Mouse (Mus musculus): ENCODE results near the gene Sugp2. TPM values are rescaled to one million over a fixed set of nuclear protein-coding genes. Genes with fewer than 3 reads are reported as not detected.
A peak's percentile ranks its signal among the peaks of the same experiment; 100 is the strongest.
"Not testable (repeated sequence)": the region's sequence is repeated elsewhere in the genome, so short reads cannot be mapped to it uniquely, and the experiment has no call there.

The Sugp2 gene
- polyA plus RNA-seq, 1 experiment from 2014 or later: 4.7 TPM

DNA sequence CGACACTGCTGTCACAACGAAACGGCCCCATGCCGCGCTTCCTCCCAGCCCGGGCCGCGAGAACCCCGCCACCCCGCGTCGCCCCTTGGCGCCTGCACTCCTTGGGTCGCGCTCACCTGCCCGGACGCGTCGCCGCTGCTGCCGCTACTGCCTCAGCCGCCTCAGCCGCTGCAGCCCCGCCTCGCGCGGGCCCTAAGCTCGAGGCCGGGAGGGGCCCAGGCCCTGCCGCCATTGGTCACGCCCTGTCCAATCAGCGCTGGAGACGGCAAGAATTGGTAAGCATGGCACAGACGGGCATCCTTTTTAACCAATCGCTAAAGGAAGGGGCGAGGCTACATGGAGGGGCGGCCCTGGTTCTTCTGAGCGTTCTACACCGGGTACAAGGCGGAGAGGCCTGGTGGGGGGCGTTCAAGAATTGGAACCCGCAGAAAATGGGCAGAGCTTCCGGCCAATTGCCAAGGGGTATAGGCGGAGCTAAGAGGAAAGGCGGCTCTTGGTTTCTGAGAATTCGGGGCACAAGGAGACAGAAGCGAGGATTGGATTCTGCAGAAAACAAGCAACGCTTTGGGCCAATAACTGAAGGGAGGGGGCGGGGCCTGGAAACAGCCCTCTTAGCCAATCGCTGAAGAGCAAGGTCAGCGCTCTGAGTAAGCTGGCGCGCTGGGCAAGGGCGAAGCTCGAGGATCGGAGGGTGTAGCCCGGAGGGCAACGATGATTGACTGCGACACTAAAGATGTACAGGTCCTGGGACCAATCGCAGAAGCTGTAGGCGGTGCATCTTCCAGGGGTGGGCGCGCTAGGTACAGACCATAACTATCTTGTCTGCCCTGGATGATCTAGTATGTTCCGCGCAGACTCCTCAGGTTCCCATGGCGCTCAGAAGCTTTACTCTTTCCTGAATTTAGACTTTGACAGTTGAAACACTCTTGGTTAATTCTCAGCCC is 21.6 kb upstream of the Sugp2 start, which contains the start of gene Slc25a42:
Gene Slc25a42 (minus strand): TSS at position 194 of the 944 bp plus-strand sequence.
- Histone ChIP-seq H3K79me2 (ENCODE audit: inconsistent target) (no peaks in the 10 kb centered on the region), H3K4me3 (ENCODE audit: inconsistent target) (peak within 1 kb of the TSS; percentile 39), H3K36me3 (ENCODE audit: inconsistent target) (no peaks in the 10 kb centered on the region), H3K27ac (peak within 1 kb of the TSS; percentile 24)
- WGBS (ENCODE audit: missing documents): under 1% methylated on average over 65 of the region's 66 CpGs

DNA sequence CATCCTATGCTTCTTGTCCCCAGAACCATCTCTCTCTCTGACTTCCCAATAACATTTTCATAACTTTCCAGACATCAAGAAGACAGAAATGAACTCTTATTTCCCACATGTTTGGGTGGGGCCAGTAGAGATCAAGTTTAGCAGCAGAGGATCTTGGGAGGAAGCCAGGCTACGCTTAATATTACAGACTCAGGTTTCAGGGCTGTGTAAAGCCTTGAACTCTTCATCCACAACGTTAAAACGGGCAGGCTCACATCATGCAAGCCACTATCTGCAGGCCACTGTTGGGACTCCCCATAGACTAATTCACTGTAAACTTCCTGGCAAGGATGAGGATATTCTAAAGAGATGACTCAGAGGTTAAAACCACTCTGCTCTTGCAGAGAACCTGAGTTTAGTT is 19.6 kb upstream of the Sugp2 start:
- H3K4me3 ChIP-seq (ENCODE audit: inconsistent target): no peak overlapping the region
- WGBS (ENCODE audit: missing documents): 85% methylated on average over 3 of the region's 3 CpGs
- H3K79me2 ChIP-seq (ENCODE audit: inconsistent target): no peaks in the 10 kb centered on the region
- H3K27ac ChIP-seq: no peak overlapping the region
- H3K36me3 ChIP-seq (ENCODE audit: inconsistent target): no peaks in the 10 kb centered on the region

DNA sequence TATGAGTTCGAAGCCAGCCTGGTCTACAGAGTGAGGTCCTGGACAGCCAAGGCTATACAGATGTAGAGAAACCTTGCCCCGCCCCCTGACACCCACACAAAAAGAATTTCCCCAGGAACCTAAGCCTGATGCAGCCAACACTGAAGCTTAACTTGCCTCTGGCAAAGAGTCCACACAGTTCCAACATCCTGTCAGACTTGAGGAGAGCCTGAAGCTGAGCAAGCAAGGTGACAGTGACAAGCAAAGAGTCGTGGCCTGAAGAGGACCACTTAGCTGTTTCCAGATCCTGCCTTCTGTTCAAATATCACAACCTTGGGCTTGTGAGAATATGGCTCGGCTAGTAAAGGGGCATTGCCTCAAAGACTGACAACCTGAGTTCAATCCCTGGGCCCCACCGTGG is 18.9 kb upstream of the Sugp2 start:
- H3K36me3 ChIP-seq (ENCODE audit: inconsistent target): no peaks in the 10 kb centered on the region
- WGBS (ENCODE audit: missing documents): 85% methylated on average over 5 of the region's 5 CpGs

DNA sequence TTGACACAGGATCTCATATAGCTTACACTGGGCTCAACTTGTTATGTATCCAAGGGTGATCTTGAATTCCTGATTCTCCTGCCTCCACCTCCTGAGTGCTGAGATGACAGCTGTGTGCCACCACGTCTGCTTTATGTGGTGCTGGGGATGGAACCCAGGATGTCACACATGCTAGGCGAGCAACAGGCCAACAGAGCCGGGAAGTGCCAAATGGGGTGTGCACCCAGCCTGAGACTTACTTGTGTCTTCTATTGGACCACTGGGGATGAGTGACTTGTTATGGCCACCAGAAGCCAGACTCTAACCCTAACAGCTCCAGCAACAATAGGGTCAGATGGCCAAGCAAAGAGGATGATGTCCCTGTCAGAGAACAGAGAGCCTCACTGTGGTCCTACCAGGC is 17.9 kb upstream of the Sugp2 start:
- not testable (repeated sequence) for H3K27ac ChIP-seq; H3K36me3 ChIP-seq (ENCODE audit: inconsistent target); H3K79me2 ChIP-seq (ENCODE audit: inconsistent target); H3K4me3 ChIP-seq (ENCODE audit: inconsistent target)
- 92% methylated on average over 2 of the region's 3 CpGs for WGBS (ENCODE audit: missing documents)

More for the DNA sequence above, 18.9 kb upstream of the Sugp2 start:
- no peaks in the 10 kb centered on the region for H3K79me2 ChIP-seq (ENCODE audit: inconsistent target)
- no peak overlapping the region for H3K4me3 ChIP-seq (ENCODE audit: inconsistent target)
- H3K27ac ChIP-seq: no peak overlapping the region

DNA sequence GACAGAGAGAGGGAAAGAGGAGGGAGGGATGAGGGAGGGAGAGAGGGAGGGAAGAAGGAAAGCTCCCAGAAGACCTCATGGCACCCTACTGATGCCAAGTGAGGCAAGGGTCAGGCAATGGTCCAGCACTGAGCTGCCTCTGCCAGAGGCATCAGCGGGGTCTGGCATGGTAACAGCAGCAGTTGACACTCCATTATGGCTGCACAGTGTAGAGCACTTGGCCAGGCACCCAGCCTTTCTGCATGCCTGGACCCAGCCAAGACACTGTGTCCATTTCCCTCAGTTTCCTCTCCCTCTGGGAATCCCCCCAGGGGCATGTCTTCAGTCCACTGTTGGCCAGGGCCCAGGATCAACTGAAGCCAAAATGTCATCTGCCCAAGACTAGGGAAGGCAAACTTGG is 17.5 kb upstream of the Sugp2 start:
- Histone ChIP-seq H3K27ac (no peak overlapping the region), H3K79me2 (ENCODE audit: inconsistent target) (no peaks in the 10 kb centered on the region), H3K36me3 (ENCODE audit: inconsistent target) (no peaks in the 10 kb centered on the region), H3K4me3 (ENCODE audit: inconsistent target) (no peak overlapping the region)
- 73% methylated on average over 1 of the region's 1 CpGs for WGBS (ENCODE audit: missing documents)

DNA sequence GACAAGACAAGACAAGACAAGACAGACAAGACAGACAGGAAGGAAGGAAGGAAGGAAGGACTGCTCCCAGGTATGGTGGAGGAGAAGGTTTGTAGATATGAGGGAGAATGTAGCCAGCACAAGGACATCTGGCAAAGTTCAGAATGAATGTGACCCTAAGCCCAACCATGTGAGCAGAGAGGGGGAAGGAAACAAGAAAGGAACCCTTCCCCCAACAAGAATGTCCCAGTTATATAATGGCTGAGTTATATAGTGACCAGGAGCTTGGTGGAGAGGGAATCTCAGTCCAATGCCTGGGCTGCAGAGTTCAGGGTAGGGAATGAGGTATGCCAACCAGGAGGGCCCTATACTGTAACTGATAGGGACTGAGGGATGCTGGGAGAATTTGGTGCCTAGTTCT is 16.6 kb upstream of the Sugp2 start:
- H3K4me3 ChIP-seq (ENCODE audit: inconsistent target): no peak overlapping the region
- H3K36me3 ChIP-seq (ENCODE audit: inconsistent target): no peaks in the 10 kb centered on the region
- no peak overlapping the region for H3K27ac ChIP-seq
- H3K79me2 ChIP-seq (ENCODE audit: inconsistent target): no peaks in the 10 kb centered on the region

DNA sequence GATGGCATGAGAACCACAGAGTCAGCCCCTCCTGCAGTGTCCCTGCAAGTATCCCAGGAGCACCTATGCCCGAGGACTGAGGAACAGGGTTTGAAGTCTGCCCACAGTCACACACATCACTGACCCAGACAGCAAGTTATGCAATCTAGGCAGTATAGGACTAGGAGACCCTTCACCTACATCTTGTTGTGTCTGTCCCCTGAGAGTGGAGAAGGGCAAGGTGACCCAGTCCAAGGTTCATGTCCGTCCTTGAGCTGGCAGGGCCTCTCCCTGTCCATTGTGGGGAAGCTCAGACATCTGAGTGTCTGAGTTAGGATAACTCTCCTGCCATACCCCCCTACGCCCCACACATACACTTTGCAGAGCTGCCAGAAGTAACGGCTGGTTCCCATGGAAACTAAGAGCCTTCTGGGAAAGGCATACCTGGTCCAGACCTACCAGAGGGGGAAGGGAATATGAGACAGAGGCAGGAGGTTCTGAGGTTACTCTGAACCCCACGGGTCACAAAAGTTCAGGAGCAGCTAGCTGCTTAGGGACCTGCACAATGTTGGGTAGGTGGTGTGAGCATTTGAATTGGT is 14.8 kb upstream of the Sugp2 start:
- Histone ChIP-seq H3K79me2 (ENCODE audit: inconsistent target) (no peaks in the 10 kb centered on the region), H3K27ac (no peak overlapping the region), H3K4me3 (ENCODE audit: inconsistent target) (no peak overlapping the region), H3K36me3 (ENCODE audit: inconsistent target) (no peaks in the 10 kb centered on the region)
- 80% methylated on average over 5 of the region's 5 CpGs for WGBS (ENCODE audit: missing documents)

DNA sequence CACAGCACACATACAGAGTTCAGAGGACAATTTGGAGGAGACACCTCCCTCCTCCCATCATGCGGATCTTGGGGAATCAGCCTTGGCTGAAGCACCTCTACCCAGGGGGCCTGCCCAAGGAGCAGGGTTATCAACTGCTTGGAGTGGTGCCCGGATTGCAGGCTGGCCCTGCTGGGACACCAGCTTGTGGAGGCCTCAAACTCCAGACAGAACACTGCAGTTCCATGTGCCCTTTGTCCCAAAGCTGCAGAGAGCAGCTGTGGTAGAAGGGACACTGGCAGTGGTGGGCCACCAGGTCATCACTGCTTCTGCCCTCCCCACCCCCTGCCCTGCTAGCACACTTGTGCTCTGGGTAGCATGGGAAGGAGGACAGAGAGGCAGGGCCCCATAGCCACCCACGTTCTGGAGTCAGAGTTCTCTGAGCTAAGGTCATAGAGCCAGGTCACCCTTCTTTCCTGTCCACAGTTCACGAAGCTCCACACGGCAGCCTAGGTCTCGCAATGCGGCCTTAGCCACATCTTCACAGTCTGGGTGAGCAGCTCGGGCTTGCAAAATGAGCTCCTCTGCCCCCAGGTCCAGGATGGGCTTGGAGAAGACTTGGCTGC is 13.7 kb upstream of the Sugp2 start:
- H3K36me3 ChIP-seq (ENCODE audit: inconsistent target): no peaks in the 10 kb centered on the region
- H3K79me2 ChIP-seq (ENCODE audit: inconsistent target): no peaks in the 10 kb centered on the region
- no peak overlapping the region for H3K4me3 ChIP-seq (ENCODE audit: inconsistent target)
- no peak overlapping the region for H3K27ac ChIP-seq
- 93% methylated on average over 8 of the region's 8 CpGs for WGBS (ENCODE audit: missing documents)

DNA sequence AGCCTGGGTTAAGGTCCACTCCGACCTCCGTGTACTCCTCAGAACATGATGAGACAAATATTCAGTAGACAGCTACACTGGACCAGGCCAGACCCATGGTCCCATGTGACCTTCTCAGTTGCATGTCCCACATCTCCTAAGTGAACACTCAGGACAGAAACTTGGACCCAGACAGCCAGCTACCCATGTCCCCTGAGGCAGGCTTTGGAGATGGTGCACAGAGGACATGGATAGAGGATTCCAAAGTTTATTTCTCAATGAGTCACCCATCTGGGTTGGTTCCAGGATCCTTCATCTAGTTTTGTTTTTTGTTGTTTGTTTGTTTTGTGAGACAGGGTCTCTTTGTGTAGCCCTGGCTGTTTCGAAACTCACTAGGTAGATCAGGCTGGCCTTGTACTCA is 13.1 kb upstream of the Sugp2 start:
- 94% methylated on average over 3 of the region's 3 CpGs for WGBS (ENCODE audit: missing documents)
- Histone ChIP-seq H3K36me3 (ENCODE audit: inconsistent target) (no peaks in the 10 kb centered on the region), H3K4me3 (ENCODE audit: inconsistent target) (no peak overlapping the region), H3K27ac (no peak overlapping the region), H3K79me2 (ENCODE audit: inconsistent target) (no peaks in the 10 kb centered on the region)

DNA sequence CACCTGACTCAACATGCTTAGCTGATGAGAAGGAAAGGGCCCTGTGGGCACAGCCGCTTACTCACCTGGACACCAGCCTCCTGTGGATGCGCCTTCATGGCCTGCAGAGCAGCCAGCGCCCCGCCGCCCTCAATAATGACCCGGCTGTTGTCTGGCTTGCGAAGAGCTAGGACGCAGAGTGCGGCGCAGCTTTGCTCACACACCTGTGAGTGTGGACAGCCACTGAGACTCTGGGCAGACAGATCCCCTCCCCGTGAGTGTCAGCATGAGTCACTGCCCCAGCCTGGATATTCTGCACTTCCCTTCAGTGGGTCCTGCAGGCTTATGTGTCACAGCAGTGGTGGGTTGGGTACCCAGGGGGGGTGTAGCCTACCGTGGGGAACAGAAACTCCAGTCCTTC is 12.0 kb upstream of the Sugp2 start:
- H3K36me3 ChIP-seq (ENCODE audit: inconsistent target): no peaks in the 10 kb centered on the region
- 82% methylated on average over 12 of the region's 12 CpGs for WGBS (ENCODE audit: missing documents)
- H3K27ac ChIP-seq: no peak overlapping the region
- no peaks in the 10 kb centered on the region for H3K79me2 ChIP-seq (ENCODE audit: inconsistent target)
- no peak overlapping the region for H3K4me3 ChIP-seq (ENCODE audit: inconsistent target)

DNA sequence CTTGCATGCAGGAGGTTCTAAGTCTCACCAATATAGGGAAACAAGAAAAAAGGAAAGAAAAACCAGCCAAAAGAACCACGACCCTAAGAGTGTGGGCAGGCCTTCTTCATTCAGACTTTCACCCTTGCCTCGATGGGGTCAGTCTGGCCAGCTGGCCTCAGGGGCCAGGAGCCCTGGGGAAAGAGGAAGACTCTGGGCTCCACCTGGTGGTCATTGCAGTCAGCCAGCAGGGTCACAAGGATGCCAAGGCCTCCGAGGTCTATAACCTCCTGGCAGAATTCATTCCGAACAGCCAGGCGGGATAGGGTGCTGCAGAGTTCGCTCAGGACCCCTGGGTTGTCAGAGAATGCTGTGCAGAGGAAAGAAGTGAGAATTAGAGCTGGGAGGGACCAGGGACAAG is 10.7 kb upstream of the Sugp2 start:
- WGBS (ENCODE audit: missing documents): 71% methylated on average over 6 of the region's 6 CpGs
- Histone ChIP-seq H3K79me2 (ENCODE audit: inconsistent target) (no peaks in the 10 kb centered on the region), H3K4me3 (ENCODE audit: inconsistent target) (no peak overlapping the region), H3K27ac (no peak overlapping the region), H3K36me3 (ENCODE audit: inconsistent target) (no peaks in the 10 kb centered on the region)

DNA sequence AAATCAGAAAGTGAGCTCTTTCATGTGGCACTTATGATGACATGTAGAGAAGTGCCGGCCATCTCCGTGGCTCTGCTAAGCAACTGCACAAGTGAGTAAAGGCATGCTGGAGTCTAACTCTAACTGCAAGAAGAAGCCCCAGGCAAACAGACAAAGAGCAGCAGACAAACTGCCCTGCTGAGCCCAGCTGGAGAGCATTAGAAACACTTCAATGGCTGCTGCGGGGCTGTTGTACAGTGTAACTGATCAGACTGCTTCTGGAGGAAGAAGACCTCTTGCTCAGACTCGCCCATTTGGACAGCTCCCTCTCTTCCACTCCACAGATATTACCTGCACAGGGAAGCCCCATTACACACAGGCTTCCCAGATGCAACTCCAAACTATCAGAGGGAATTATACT is 6.0 kb upstream of the Sugp2 start:
- no peak overlapping the region for H3K27ac ChIP-seq
- no peaks in the 10 kb centered on the region for H3K36me3 ChIP-seq (ENCODE audit: inconsistent target)
- no peak overlapping the region for H3K4me3 ChIP-seq (ENCODE audit: inconsistent target)
- WGBS (ENCODE audit: missing documents): 95% methylated on average over 4 of the region's 4 CpGs
- H3K79me2 ChIP-seq (ENCODE audit: inconsistent target): no peaks in the 10 kb centered on the region; the same call in 1 of the 2 replicates

DNA sequence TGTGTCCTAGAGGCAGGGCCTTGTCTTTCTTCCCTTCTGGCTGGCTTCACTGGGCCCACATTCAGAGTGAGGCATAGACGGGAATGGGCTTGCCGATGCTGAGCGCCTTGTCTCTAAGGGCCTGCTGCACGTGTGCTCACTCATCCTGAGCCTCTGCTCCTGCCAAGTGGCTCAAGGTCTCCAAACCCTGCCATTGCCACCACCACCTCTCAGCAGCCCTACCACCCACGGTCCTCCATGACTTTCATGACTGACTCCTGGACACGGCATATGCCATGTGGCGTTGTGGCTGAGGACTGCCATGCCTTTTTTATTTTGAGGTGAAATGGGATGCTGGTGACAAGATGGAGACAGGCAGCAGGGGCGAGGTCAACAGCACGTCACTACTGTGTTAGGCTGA is 3.2 kb upstream of the Sugp2 start:
- Histone ChIP-seq H3K4me3 (ENCODE audit: inconsistent target) (no peak overlapping the region), H3K36me3 (ENCODE audit: inconsistent target) (no peaks in the 10 kb centered on the region), H3K79me2 (ENCODE audit: inconsistent target) (peaks cover 12% of the 10 kb centered on the region), H3K27ac (no peak overlapping the region)
- 99% methylated on average over 8 of the region's 9 CpGs for whole genome bisulfite sequencing (ENCODE audit: missing documents)

DNA sequence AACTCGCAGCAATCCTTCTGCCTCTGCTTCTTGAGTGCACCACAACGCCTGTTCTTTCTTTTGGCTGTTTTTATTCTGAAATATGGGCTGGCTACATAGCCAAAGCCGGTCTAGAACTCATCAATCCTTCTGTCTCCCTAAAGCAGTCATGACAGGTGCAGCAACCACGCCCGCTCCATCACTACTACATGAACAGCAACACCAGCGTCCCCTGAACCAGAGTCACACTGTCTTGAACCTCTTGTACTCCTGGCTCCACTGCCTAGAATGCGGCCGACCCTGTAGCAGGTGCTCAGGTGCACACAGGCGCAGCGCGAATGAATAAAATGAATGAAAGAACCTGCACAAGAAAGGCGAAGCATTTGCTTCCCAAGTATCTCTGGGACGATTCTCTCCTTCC is 420 bp upstream of the Sugp2 start:
- H3K36me3 ChIP-seq (ENCODE audit: inconsistent target): peaks cover 5% of the 10 kb centered on the region; the same call in 1 of the 2 replicates
- H3K27ac ChIP-seq: no peak overlapping the region
- H3K4me3 ChIP-seq (ENCODE audit: inconsistent target): peak overlapping the region; percentile 72
- peaks cover 22% of the 10 kb centered on the region for H3K79me2 ChIP-seq (ENCODE audit: inconsistent target)
- 8% methylated on average over 13 of the region's 13 CpGs for WGBS (ENCODE audit: missing documents)

DNA sequence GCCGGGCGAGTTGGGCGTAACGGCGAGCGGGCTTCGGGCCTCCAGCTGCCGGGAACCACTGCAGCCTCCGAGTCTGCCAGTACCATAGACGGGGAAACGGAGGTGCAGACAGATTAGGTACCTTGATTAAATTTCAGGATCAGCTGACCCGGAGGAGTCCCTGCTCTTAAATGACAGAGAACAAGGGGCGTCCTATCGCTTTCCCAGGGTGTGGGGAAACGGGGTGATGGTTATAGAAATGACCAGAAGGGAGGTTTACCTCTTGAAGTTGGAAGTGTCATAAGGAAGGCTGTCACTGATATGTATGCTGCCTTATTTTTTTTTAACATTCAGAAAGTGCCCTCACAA is 729 bp downstream of the Sugp2 start:
- peak overlapping the region; percentile 17 for H3K27ac ChIP-seq
- under 1% methylated on average over 15 of the region's 15 CpGs for WGBS (ENCODE audit: missing documents)
- peaks cover 8% of the 10 kb centered on the region; the same call in 1 of the 2 replicates for H3K36me3 ChIP-seq (ENCODE audit: inconsistent target)
- H3K79me2 ChIP-seq (ENCODE audit: inconsistent target): peaks cover 22% of the 10 kb centered on the region
- H3K4me3 ChIP-seq (ENCODE audit: inconsistent target): peak overlapping the region; percentile 72
